Mouse (Mus musculus): ENCODE measurements around the gene Tmem263. TPM values are rescaled to one million over a fixed set of nuclear protein-coding genes. Genes with fewer than 3 reads are reported as not detected.
A peak's percentile ranks its signal among the peaks of the same experiment; 100 is the strongest.

Gene Tmem263
- polyA plus RNA-seq, 1 experiment from 2014 or later = 15.0 TPM

GRCm38 (mm10) chr10:85125184-85125583, 22.8 kb downstream of the Tmem263 start:
- H3K27ac ChIP-seq (ENCODE audit: low read depth) = no peak overlapping the region

GRCm38 (mm10) chr10:85127395-85128287, 25.2 kb downstream of the Tmem263 start, which contains the start of gene Mterf2:
TSS of gene Mterf2 (minus strand) at chr10:85128027.
- no peak within 1 kb of the TSS for H3K27ac ChIP-seq (ENCODE audit: low read depth)
- no peak for TF ChIP-seq EP300 (IDR thresholded peaks at IDR 0.05; ENCODE audit: low read depth)
- peak; percentile 36 for TF ChIP-seq CTCF (IDR thresholded peaks at IDR 0.05; ENCODE audit: low read depth)
- DNase-seq (peak; percentile 89), ATAC-seq (peak; percentile 100)
- H3K4me2 ChIP-seq (ENCODE audit: low read depth, low read length) = peak within 1 kb of the TSS; percentile 70
- 0 out of 2 replicates have a peak, but pooled peaks cover 10% of the 10 kb centered on the region for H3K36me3 ChIP-seq (replicated peaks; ENCODE audit: insufficient read depth, low read length)
- WGBS (ENCODE audit: insufficient replicate concordance) = 7% methylated on average over 20 of the region's 20 CpGs
- H3K9me3 ChIP-seq (ENCODE audit: low read length) = no peaks in the 10 kb centered on the region; the same call in 1 of the 2 replicates
- peak within 1 kb of the TSS; percentile 51 for H3K4me3 ChIP-seq (ENCODE audit: low read depth, low read length)
- H3K9ac ChIP-seq (replicated peaks) = peak within 1 kb of the TSS; percentile 46
- no peaks in the 10 kb centered on the region for H3K27me3 ChIP-seq (ENCODE audit: insufficient read depth, low read length)
- H3K4me1 ChIP-seq (ENCODE audit: insufficient read depth) = peaks cover 11% of the 10 kb centered on the region

More at GRCm38 (mm10) chr10:85125184-85125583, 22.8 kb downstream of the Tmem263 start:
- peaks cover 14% of the 10 kb centered on the region for H3K36me3 ChIP-seq (replicated peaks; ENCODE audit: insufficient read depth, low read length)
- H3K9ac ChIP-seq (replicated peaks) = no peak overlapping the region
- 77% methylated on average over 13 of the region's 13 CpGs for WGBS (ENCODE audit: insufficient replicate concordance)
- H3K27me3 ChIP-seq (ENCODE audit: insufficient read depth, low read length) = no peaks in the 10 kb centered on the region
- no peak for TF ChIP-seq CTCF (IDR thresholded peaks at IDR 0.05; ENCODE audit: low read depth)
- TF ChIP-seq EP300 (IDR thresholded peaks at IDR 0.05; ENCODE audit: low read depth) = no peak
- H3K4me3 ChIP-seq (ENCODE audit: low read depth, low read length) = no peak overlapping the region
- peaks cover 11% of the 10 kb centered on the region for H3K4me1 ChIP-seq (ENCODE audit: insufficient read depth)
- no peak for ATAC-seq
- H3K4me2 ChIP-seq (ENCODE audit: low read depth, low read length) = no peak overlapping the region
- no peak for DNase-seq
- no peaks in the 10 kb centered on the region; the same call in 1 of the 2 replicates for H3K9me3 ChIP-seq (ENCODE audit: low read length)

DNA sequence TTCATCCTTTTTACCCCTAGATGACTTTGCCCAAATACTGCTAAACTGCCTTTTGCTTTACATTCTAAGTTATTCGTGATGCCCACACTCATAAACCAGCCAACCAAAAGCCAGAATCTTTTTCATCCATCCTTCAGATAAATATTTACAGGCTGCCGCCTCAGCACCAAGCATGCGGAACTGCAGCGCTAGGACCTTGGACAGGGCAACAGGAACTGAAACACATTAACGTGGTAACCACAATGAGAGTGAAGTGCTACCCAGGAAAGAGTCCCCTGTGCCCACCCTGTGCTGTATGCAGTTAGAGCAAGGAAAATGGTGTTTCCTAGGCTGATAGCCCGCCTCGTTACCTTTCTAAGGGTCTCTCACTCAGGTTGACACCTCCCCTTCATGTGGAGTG, 26.0 kb downstream of the Tmem263 start:
- 7% methylated on average over 7 of the region's 7 CpGs for WGBS (ENCODE audit: insufficient replicate concordance)
- TF ChIP-seq EP300 (IDR thresholded peaks at IDR 0.05; ENCODE audit: low read depth) (no peak), CTCF (IDR thresholded peaks at IDR 0.05; ENCODE audit: low read depth) (no peak)
- H3K9me3 ChIP-seq (ENCODE audit: low read length) = no peaks in the 10 kb centered on the region; the same call in 1 of the 2 replicates
- no peak overlapping the region for H3K9ac ChIP-seq (replicated peaks)
- H3K4me2 ChIP-seq (ENCODE audit: low read depth, low read length) = peak overlapping the region; percentile 70
- ATAC-seq = peak; percentile 45
- H3K4me1 ChIP-seq (ENCODE audit: insufficient read depth) = peaks cover 11% of the 10 kb centered on the region
- peaks cover 15% of the 10 kb centered on the region for H3K36me3 ChIP-seq (replicated peaks; ENCODE audit: insufficient read depth, low read length)
- peak overlapping the region; percentile 51 for H3K4me3 ChIP-seq (ENCODE audit: low read depth, low read length)
- DNase-seq = peak; percentile 44
- no peak overlapping the region for H3K27ac ChIP-seq (ENCODE audit: low read depth)
- H3K27me3 ChIP-seq (ENCODE audit: insufficient read depth, low read length) = no peaks in the 10 kb centered on the region

- H3K27me3 ChIP-seq (ENCODE audit: insufficient read depth, low read length) = no peaks in the 10 kb centered on the region
- no peak overlapping the region for H3K9ac ChIP-seq (replicated peaks)
- H3K4me1 ChIP-seq (ENCODE audit: insufficient read depth) = no peaks in the 10 kb centered on the region
- TF ChIP-seq EP300 (IDR thresholded peaks at IDR 0.05; ENCODE audit: low read depth) = no peak
- TF ChIP-seq CTCF (IDR thresholded peaks at IDR 0.05; ENCODE audit: low read depth) = no peak
- H3K4me3 ChIP-seq (ENCODE audit: low read depth, low read length) = no peak overlapping the region
- WGBS (ENCODE audit: insufficient replicate concordance) = 76% methylated on average over 6 of the region's 6 CpGs
- H3K36me3 ChIP-seq (replicated peaks; ENCODE audit: insufficient read depth, low read length) = peaks cover 16% of the 10 kb centered on the region
- no peaks in the 10 kb centered on the region for H3K9me3 ChIP-seq (ENCODE audit: low read length)
- DNase-seq = no peak
- no peak for ATAC-seq
- H3K27ac ChIP-seq (ENCODE audit: low read depth) = no peak overlapping the region
- H3K4me2 ChIP-seq (ENCODE audit: low read depth, low read length) = no peak overlapping the region
Observed at GRCm38 (mm10) chr10:85136573-85136972, 34.1 kb downstream of the Tmem263 start.

GRCm38 (mm10) chr10:85141465-85141864, 39.0 kb downstream of the Tmem263 start:
- no peak overlapping the region for H3K4me2 ChIP-seq (ENCODE audit: low read depth, low read length)
- H3K36me3 ChIP-seq (replicated peaks; ENCODE audit: insufficient read depth, low read length) = peaks cover 17% of the 10 kb centered on the region
- no peak overlapping the region for H3K9ac ChIP-seq (replicated peaks)
- no peak for TF ChIP-seq EP300 (IDR thresholded peaks at IDR 0.05; ENCODE audit: low read depth)
- no peak for TF ChIP-seq CTCF (IDR thresholded peaks at IDR 0.05; ENCODE audit: low read depth)
- H3K27me3 ChIP-seq (ENCODE audit: insufficient read depth, low read length) = no peaks in the 10 kb centered on the region
- ATAC-seq = no peak
- H3K4me1 ChIP-seq (ENCODE audit: insufficient read depth) = no peaks in the 10 kb centered on the region
- H3K9me3 ChIP-seq (ENCODE audit: low read length) = no peaks in the 10 kb centered on the region
- no peak overlapping the region for H3K27ac ChIP-seq (ENCODE audit: low read depth)
- DNase-seq = no peak
- WGBS (ENCODE audit: insufficient replicate concordance) = 82% methylated on average over 9 of the region's 9 CpGs
- H3K4me3 ChIP-seq (ENCODE audit: low read depth, low read length) = no peak overlapping the region

- DNase-seq = no peak
- H3K27ac ChIP-seq (ENCODE audit: low read depth) = no peak overlapping the region
- no peak overlapping the region for H3K4me3 ChIP-seq (ENCODE audit: low read depth, low read length)
- H3K9ac ChIP-seq (replicated peaks) = no peak overlapping the region
- H3K36me3 ChIP-seq (replicated peaks; ENCODE audit: insufficient read depth, low read length) = peaks cover 25% of the 10 kb centered on the region
- no peaks in the 10 kb centered on the region for H3K9me3 ChIP-seq (ENCODE audit: low read length)
- no peak for ATAC-seq
- H3K27me3 ChIP-seq (ENCODE audit: insufficient read depth, low read length) = no peaks in the 10 kb centered on the region
- no peak for TF ChIP-seq CTCF (IDR thresholded peaks at IDR 0.05; ENCODE audit: low read depth)
- no peak for TF ChIP-seq EP300 (IDR thresholded peaks at IDR 0.05; ENCODE audit: low read depth)
- no peaks in the 10 kb centered on the region for H3K4me1 ChIP-seq (ENCODE audit: insufficient read depth)
- no peak overlapping the region for H3K4me2 ChIP-seq (ENCODE audit: low read depth, low read length)
- WGBS (ENCODE audit: insufficient replicate concordance) = 81% methylated on average over 14 of the region's 14 CpGs
Observed at GRCm38 (mm10) chr10:85146282-85146681, 43.9 kb downstream of the Tmem263 start.

Data from liver, postnatal 0 days (tissue).